Mouse (Mus musculus) liver, embryonic 15.5 days (tissue): ENCODE data around the gene Las1l. TPM values are rescaled to one million over a fixed set of nuclear protein-coding genes. Genes with fewer than 3 reads are reported as not detected.
"Not testable (repeated sequence)": the region's sequence is repeated elsewhere in the genome, so short reads cannot be mapped to it uniquely, and the experiment has no call there.

Source experiments
- ATAC-seq: fragments of 200-750 bp; cut with Nextera tagmentation; 2 replicates; pipeline ENCODE4 v1.8.0; 2017; ENCODE audit warnings: moderate number of reproducible peaks, mild to moderate bottlenecking, moderate library complexity; ENCODE audit not compliant: insufficient read depth
- H3K27ac ChIP-seq: fragments of 300-500 bp; sonication (generic); replicated peaks from 2 replicates; pipeline ENCODE4 v1.5.1; 2015; ENCODE audit warnings: mild to moderate bottlenecking, inconsistent platforms
- H3K27me3 ChIP-seq: fragments of 300-500 bp; sonication (generic); 2 replicates; pipeline ENCODE4 v1.6.1; 2015; ENCODE audit warnings: mild to moderate bottlenecking, inconsistent platforms
- H3K36me3 ChIP-seq: fragments of 300-500 bp; sonication (generic); replicated peaks from 2 replicates; pipeline ENCODE4 v1.6.1; 2015; ENCODE audit warnings: moderate library complexity, mild to moderate bottlenecking, inconsistent platforms
- H3K4me1 ChIP-seq: fragments of 300-500 bp; sonication (generic); replicated peaks from 2 replicates; pipeline ENCODE4 v1.6.1; 2015; ENCODE audit warnings: inconsistent platforms
- H3K4me2 ChIP-seq: fragments of 300-500 bp; sonication (generic); 2 replicates; pipeline ENCODE4 v1.6.1; 2015; ENCODE audit warnings: moderate library complexity, mild to moderate bottlenecking, inconsistent platforms
- H3K4me3 ChIP-seq: fragments of 300-500 bp; sonication (generic); replicated peaks from 2 replicates; pipeline ENCODE4 v1.5.1; 2015; ENCODE audit warnings: mild to moderate bottlenecking, inconsistent platforms
- H3K9ac ChIP-seq: fragments of 300-500 bp; sonication (generic); 2 replicates; pipeline ENCODE4 v1.6.1; 2015; ENCODE audit warnings: moderate library complexity, mild to moderate bottlenecking, inconsistent platforms
- H3K9me3 ChIP-seq: fragments of 300-500 bp; sonication (generic); replicated peaks from 2 replicates; pipeline ENCODE4 v1.6.1; 2016; ENCODE audit warnings: inconsistent platforms
- WGBS: fragments of 180-500 bp; shearing (Covaris S2); methylation state at CpG from one replicate; pipeline ENCODE4 v1.1.7; 2015; ENCODE audit warnings: mixed read lengths; ENCODE audit not compliant: insufficient replicate concordance; 5-methylcytosine and 5-hydroxymethylcytosine counted together
- polyA plus RNA-seq: library from polyadenylated mRNA; unstranded; fragments of >200 nt; fragmentation: Nextera tagmentation; extraction: Ambion mirVana; gene quantifications from 2 replicates; pipeline ENCODE4 v1.2.1, GENCODE M21; 2015

The Las1l gene
- polyA plus RNA-seq, result 26.3 and 26.6 TPM in 2 replicates

GRCm38 (mm10) chrX:95956497-95957293, at the start of gene Las1l:
Gene Las1l (minus strand): TSS chrX:95956962.
- H3K27ac ChIP-seq, result 0 out of 2 replicates have a peak within 1 kb of the TSS, but pooled peaks have one; percentile 33
- peak within 1 kb of the TSS; percentile 74 for H3K4me2 ChIP-seq

DNA sequence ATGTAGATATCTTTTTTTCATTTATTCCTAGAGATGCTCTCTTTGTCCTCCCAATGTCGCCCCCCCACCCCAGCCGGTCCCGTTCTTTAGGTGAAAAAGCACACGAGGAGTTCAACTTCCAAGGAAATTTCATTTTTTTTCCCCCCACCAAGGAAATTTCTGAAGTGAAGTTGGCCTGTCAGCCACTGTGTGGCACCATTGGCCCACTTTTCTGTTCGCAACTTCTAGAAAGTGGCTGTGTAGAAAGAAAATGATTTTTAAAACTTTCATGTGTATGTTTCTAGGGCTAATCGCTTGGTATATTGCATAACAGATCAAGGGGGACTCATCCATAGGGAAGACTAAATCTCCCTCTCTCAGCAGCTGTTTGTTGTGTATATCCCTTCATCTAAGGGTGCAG, 49.6 kb upstream of the Las1l start:
- no peaks in the 10 kb centered on the region for H3K27me3 ChIP-seq
- no peak for ATAC-seq
- no peak overlapping the region for H3K4me2 ChIP-seq
- no peak overlapping the region for H3K27ac ChIP-seq
- H3K36me3 ChIP-seq, result no peaks in the 10 kb centered on the region
- H3K9ac ChIP-seq, result no peak overlapping the region
- no peaks in the 10 kb centered on the region for H3K4me1 ChIP-seq
- H3K4me3 ChIP-seq, result no peak overlapping the region
- no peaks in the 10 kb centered on the region for H3K9me3 ChIP-seq
- WGBS, result 52% methylated on average over 6 of the region's 6 CpGs

More at GRCm38 (mm10) chrX:95956497-95957293, at the start of gene Las1l:
- Histone ChIP-seq H3K4me3 (peak within 1 kb of the TSS; percentile 68), H3K9ac (peak within 1 kb of the TSS; percentile 58), H3K9me3 (no peaks in the 10 kb centered on the region), H3K27me3 (no peaks in the 10 kb centered on the region), H3K36me3 (no peaks in the 10 kb centered on the region), H3K4me1 (0 out of 2 replicates have a peak, but pooled peaks cover 6% of the 10 kb centered on the region)
- WGBS, result 16% methylated on average over 42 of the region's 42 CpGs
- peak; percentile 100 for ATAC-seq

GRCm38 (mm10) chrX:95999601-96000000, 42.8 kb upstream of the Las1l start:
- Histone ChIP-seq H3K4me3 (no peak overlapping the region), H3K27me3 (no peaks in the 10 kb centered on the region; the same call in 1 of the 2 replicates), H3K4me1 (no peaks in the 10 kb centered on the region), H3K9ac (no peak overlapping the region), H3K27ac (no peak overlapping the region), H3K9me3 (no peaks in the 10 kb centered on the region), H3K36me3 (no peaks in the 10 kb centered on the region), H3K4me2 (no peak overlapping the region)
- ATAC-seq, result no peak
- 45% methylated on average over 6 of the region's 6 CpGs for WGBS

GRCm38 (mm10) chrX:95993206-95993605, 36.4 kb upstream of the Las1l start:
- WGBS, result 46% methylated on average over 3 of the region's 3 CpGs
- no peaks in the 10 kb centered on the region for H3K36me3 ChIP-seq
- no peak overlapping the region for H3K27ac ChIP-seq
- no peaks in the 10 kb centered on the region; the same call in 1 of the 2 replicates for H3K27me3 ChIP-seq
- no peaks in the 10 kb centered on the region for H3K9me3 ChIP-seq
- H3K4me2 ChIP-seq, result no peak overlapping the region
- no peaks in the 10 kb centered on the region for H3K4me1 ChIP-seq
- no peak overlapping the region for H3K4me3 ChIP-seq
- no peak for ATAC-seq
- H3K9ac ChIP-seq, result no peak overlapping the region

- WGBS, result 74% methylated on average over 9 of the region's 9 CpGs
Observed at GRCm38 (mm10) chrX:95969936-95970335, 13.2 kb upstream of the Las1l start.

GRCm38 (mm10) chrX:95969116-95969515, 12.4 kb upstream of the Las1l start:
- H3K4me1 ChIP-seq, result peaks cover 7% of the 10 kb centered on the region; the same call in 1 of the 2 replicates
- ATAC-seq, result no peak
- WGBS, result 28% methylated on average over 6 of the region's 6 CpGs
- peak overlapping the region; percentile 79 for H3K4me2 ChIP-seq
- H3K9me3 ChIP-seq, result no peaks in the 10 kb centered on the region
- H3K4me3 ChIP-seq, result no peak overlapping the region
- no peak overlapping the region for H3K9ac ChIP-seq
- H3K36me3 ChIP-seq, result no peaks in the 10 kb centered on the region
- no peaks in the 10 kb centered on the region for H3K27me3 ChIP-seq
- no peak overlapping the region for H3K27ac ChIP-seq

More at GRCm38 (mm10) chrX:95969936-95970335, 13.2 kb upstream of the Las1l start:
- Histone ChIP-seq H3K4me2 (no peak overlapping the region), H3K27ac (no peak overlapping the region), H3K27me3 (no peaks in the 10 kb centered on the region), H3K9me3 (no peaks in the 10 kb centered on the region), H3K4me1 (peaks cover 7% of the 10 kb centered on the region; the same call in 1 of the 2 replicates), H3K9ac (no peak overlapping the region), H3K36me3 (no peaks in the 10 kb centered on the region), H3K4me3 (no peak overlapping the region)
- peak; percentile 13; the same call in 1 of the 2 replicates for ATAC-seq

DNA sequence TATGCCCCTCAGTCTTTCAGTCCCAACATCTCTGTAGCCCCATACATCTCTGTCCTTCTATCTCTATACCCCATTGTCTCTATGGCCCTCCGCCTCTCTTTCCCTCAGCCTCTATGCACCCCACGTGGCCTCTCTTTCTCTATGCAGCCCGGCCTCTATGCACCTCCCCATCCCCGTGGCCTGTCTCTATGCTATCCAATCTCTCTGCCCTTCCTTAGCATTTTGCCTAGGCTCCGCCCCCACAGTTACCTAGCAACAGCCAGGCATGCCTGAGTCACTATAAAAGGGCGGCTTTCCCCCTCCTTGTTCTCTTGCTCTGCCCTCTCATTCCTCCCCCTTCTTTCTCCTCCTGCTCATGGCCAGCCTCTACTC, 11.8 kb upstream of the Las1l start:
- peak overlapping the region; percentile 79 for H3K4me2 ChIP-seq
- WGBS, result 18% methylated on average over 6 of the region's 6 CpGs
- H3K9me3 ChIP-seq, result no peaks in the 10 kb centered on the region
- H3K36me3 ChIP-seq, result no peaks in the 10 kb centered on the region
- peaks cover 7% of the 10 kb centered on the region; the same call in 1 of the 2 replicates for H3K4me1 ChIP-seq
- H3K27me3 ChIP-seq, result no peaks in the 10 kb centered on the region
- peak; percentile 83 for ATAC-seq
- H3K4me3 ChIP-seq, result peak overlapping the region; percentile 54
- no peak overlapping the region for H3K9ac ChIP-seq
- peak overlapping the region; percentile 65 for H3K27ac ChIP-seq

- Histone ChIP-seq H3K4me2 (peak overlapping the region; percentile 79), H3K4me1 (peaks cover 7% of the 10 kb centered on the region; the same call in 1 of the 2 replicates), H3K9me3 (no peaks in the 10 kb centered on the region), H3K27me3 (no peaks in the 10 kb centered on the region), H3K4me3 (peak overlapping the region; percentile 54), H3K27ac (peak overlapping the region; percentile 65), H3K9ac (peak overlapping the region; percentile 46; the same call in 1 of the 2 replicates), H3K36me3 (no peaks in the 10 kb centered on the region)
- 24% methylated on average over 28 of the region's 28 CpGs for WGBS
- ATAC-seq, result peak; percentile 78
Observed at GRCm38 (mm10) chrX:95967847-95968593, 11.3 kb upstream of the Las1l start.

DNA sequence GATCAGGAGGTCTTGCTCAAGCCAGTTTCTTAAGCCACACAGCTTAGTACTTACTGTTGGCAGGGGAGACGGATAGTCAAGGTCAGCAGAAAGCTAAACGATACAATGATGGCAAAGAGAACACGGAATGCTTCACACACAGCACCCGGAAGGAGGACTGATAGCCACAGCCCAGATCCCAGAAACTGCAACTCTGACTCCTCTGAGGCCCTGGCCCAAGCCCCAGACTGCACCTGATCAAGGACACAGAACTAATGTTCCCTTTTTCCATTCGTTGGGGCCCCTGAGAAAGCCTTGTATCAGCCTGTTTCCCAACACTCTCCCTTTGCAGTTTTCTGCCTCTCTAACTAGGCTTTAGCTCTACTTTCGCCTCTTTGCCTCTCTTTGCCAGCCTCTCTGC, 8.3 kb upstream of the Las1l start:
- Histone ChIP-seq H3K36me3 (no peaks in the 10 kb centered on the region), H3K27me3 (no peaks in the 10 kb centered on the region), H3K4me1 (peaks cover 7% of the 10 kb centered on the region; the same call in 1 of the 2 replicates), H3K9ac (no peak overlapping the region), H3K27ac (no peak overlapping the region), H3K4me2 (no peak overlapping the region), H3K4me3 (no peak overlapping the region), H3K9me3 (no peaks in the 10 kb centered on the region)
- WGBS, result 55% methylated on average over 6 of the region's 6 CpGs
- no peak for ATAC-seq

GRCm38 (mm10) chrX:95963366-95963765, 6.6 kb upstream of the Las1l start:
- Histone ChIP-seq H3K9me3 (no peaks in the 10 kb centered on the region), H3K9ac (no peak overlapping the region)

DNA sequence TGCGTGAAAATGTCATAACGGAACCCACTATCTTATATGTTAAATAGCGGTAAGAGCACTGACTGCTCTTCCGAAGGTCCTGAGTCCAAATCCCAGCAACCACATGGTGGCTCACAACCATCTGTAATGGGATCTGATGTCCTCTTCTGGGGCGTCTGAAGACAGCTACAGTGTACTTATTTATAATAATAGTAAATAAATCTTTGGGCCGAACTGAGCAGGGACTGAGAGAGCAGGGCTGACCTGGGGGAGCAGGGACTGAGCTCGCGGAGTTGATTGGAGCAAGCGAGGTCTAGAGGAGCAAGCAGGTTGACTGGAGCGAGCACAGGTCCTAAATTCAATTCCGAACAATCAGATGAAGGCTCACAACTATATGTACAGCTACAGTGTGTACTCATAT, 699 bp upstream of the Las1l start:
- not testable (repeated sequence) for H3K4me1 ChIP-seq, ATAC-seq, H3K9ac ChIP-seq, H3K27ac ChIP-seq, H3K36me3 ChIP-seq, H3K9me3 ChIP-seq, H3K27me3 ChIP-seq
- peak overlapping the region; percentile 74 for H3K4me2 ChIP-seq
- peak overlapping the region; percentile 68 for H3K4me3 ChIP-seq
- WGBS, result 33% methylated on average over 11 of the region's 11 CpGs

More at GRCm38 (mm10) chrX:95963366-95963765, 6.6 kb upstream of the Las1l start:
- no peak overlapping the region for H3K4me2 ChIP-seq
- WGBS, result 25% methylated on average over 2 of the region's 2 CpGs
- ATAC-seq, result no peak
- no peak overlapping the region for H3K4me3 ChIP-seq
- no peak overlapping the region for H3K27ac ChIP-seq
- no peaks in the 10 kb centered on the region for H3K27me3 ChIP-seq
- no peaks in the 10 kb centered on the region for H3K36me3 ChIP-seq
- H3K4me1 ChIP-seq, result no peaks in the 10 kb centered on the region
